Mouse (Mus musculus): ENCODE results near the gene Tspan13.

DNA sequence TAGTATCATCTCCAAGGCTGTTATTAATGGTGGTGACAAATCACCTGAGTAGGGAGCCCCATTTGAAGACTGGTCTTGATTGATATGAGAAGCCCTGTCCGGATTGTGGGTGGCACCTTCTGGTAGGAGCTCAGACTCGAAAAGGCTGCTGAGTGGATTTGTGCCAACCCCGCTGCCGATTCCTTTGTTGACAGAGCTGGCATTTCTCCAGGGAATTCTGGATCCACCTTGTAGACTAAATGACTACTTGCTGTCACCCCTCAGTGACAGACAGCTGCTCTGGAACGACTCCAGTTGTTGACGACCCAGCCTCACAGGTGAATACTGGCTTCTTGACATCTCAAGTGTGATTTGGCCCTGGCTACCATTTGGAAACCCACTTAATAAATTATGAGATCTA lies 46.9 kb upstream of the Tspan13 start:
- TF ChIP-seq CTCF (IDR thresholded peaks at IDR 0.05; ENCODE audit: borderline replicate concordance, insufficient read depth, low read depth, low read length) (no peak), POLR2A (IDR thresholded peaks at IDR 0.05; ENCODE audit: borderline replicate concordance, insufficient read depth, low read length) (no peak)

Data from cerebellum, adult 2 months (tissue).